25 mouse cellular contexts compared by ENCODE assay signal in the genomic region with DNA sequence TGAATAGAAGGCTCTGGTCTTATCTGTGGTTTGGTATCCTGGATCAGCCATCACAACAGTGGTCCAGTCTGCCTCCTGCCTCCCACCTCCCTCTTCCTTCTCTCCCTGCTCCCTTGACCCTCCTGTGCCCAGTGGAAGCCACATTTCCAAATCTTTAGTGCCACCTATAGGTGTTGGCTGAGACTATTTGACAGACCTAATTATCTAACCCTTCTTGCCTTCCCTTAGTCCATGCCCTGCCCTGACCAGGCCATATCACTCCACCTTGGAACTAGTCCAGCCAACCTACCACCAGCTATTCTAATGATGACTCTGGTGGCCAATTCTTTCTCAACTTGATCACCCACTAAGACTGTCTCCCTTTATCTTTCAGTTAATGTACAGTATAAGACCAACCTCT.
A peak's percentile ranks its signal among the peaks of the same experiment; 100 is the strongest.
DNase-seq lines count a peak whose midpoint lies in the region; ATAC-seq and TF ChIP-seq lines count a peak whose summit lies in the region.
"Had no signal": no experiment of that assay in that cellular context is flagged by ENCODE, and none has a peak within 500 bp of the region (broad histone marks: within the 10 kb centered on the region; RNA-seq: fewer than 3 reads in every experiment).

No protein-coding gene starts in this region.

- DNase-seq in cerebellum, adult 9-10 months, result peak; percentile 6
- DNase-seq in cerebellum, adult 11 months, result no peak
- DNase-seq in layer of hippocampus, adult 2 months (ENCODE audit: low spot score in 2 of 2), result no peak
- DNase-seq in layer of hippocampus, postnatal 25 days (ENCODE audit: extremely low spot score in 1 of 2, low spot score in 1 of 2), result no peak
- DNase-seq in midbrain, postnatal 0 days (ENCODE audit: low spot score), result no peak
- DNase-seq in midbrain, embryonic 11.5 days (ENCODE audit: low spot score, missing footprints), result no peak
- no peak for DNase-seq in yolk sac, embryonic 10.5 days (ENCODE audit: low spot score)
- DNase-seq: adrenal gland, adult 8-10 months; gastrocnemius, postnatal 14 days; heart, postnatal 4 days; kidney, adult 2 months; kidney, postnatal 25 days; liver, postnatal 0 days; right cerebral cortex, postnatal 14 days; spleen, adult 18-20 months; thymus, adult 2 months had no signal

- H3K9ac ChIP-seq in midbrain, postnatal 0 days (replicated peaks; ENCODE audit: low read length, poor library complexity, severe bottlenecking), result no peak overlapping the region
- no peak overlapping the region for H3K9ac ChIP-seq in midbrain, embryonic 11.5 days (ENCODE audit: low read length)
- no peak overlapping the region for H3K9ac ChIP-seq in stomach, embryonic 16.5 days (ENCODE audit: low read length)
- H3K9ac ChIP-seq: embryonic facial prominence, embryonic 13.5 days; heart, embryonic 15.5 days; liver, postnatal 0 days; neural tube, embryonic 12.5 days had no signal

- H3K9me3 ChIP-seq in midbrain, postnatal 0 days (ENCODE audit: low read length), result no peaks in the 10 kb centered on the region
- no peaks in the 10 kb centered on the region for H3K9me3 ChIP-seq in midbrain, embryonic 11.5 days (ENCODE audit: control insufficient read depth, low read length)
- no peaks in the 10 kb centered on the region for H3K9me3 ChIP-seq in stomach, embryonic 16.5 days (replicated peaks; ENCODE audit: control insufficient read depth, low read length)
- H3K9me3 ChIP-seq: embryonic facial prominence, embryonic 13.5 days; heart, embryonic 15.5 days; limb, embryonic 10.5 days; neural tube, embryonic 12.5 days had no signal

- no peak overlapping the region for H3K4me2 ChIP-seq in midbrain, postnatal 0 days (ENCODE audit: low read depth, low read length, poor library complexity, severe bottlenecking)
- no peak overlapping the region for H3K4me2 ChIP-seq in midbrain, embryonic 11.5 days
- no peak overlapping the region for H3K4me2 ChIP-seq in stomach, embryonic 16.5 days (ENCODE audit: low read depth, low read length)
- H3K4me2 ChIP-seq: embryonic facial prominence, embryonic 13.5 days; heart, embryonic 15.5 days; neural tube, embryonic 12.5 days had no signal

- no peak for ATAC-seq in midbrain, postnatal 0 days (ENCODE audit: low FRiP score)
- ATAC-seq in midbrain, embryonic 11.5 days (ENCODE audit: low FRiP score), result no peak
- ATAC-seq in stomach, embryonic 16.5 days (ENCODE audit: insufficient read depth, low FRiP score), result peak; percentile 33; the same call in 1 of the 2 replicates
- ATAC-seq: forebrain, embryonic 14.5 days; hindbrain, embryonic 16.5 days; liver, postnatal 0 days had no signal

- peak; percentile 46 for TF ChIP-seq CTCF in layer of hippocampus, adult 2 months (conservative IDR thresholded peaks at IDR 0.05)
- peak; percentile 48 for TF ChIP-seq CTCF in midbrain, postnatal 0 days (IDR thresholded peaks at IDR 0.05)

- H3K4me3 ChIP-seq in layer of hippocampus, adult 2 months, result no peak overlapping the region
- H3K4me3 ChIP-seq in midbrain, postnatal 0 days (ENCODE audit: low read depth, low read length), result no peak overlapping the region
- no peak overlapping the region for H3K4me3 ChIP-seq in midbrain, embryonic 11.5 days (ENCODE audit: low read depth, low read length)
- no peak overlapping the region for H3K4me3 ChIP-seq in stomach, embryonic 16.5 days (replicated peaks; ENCODE audit: low read length)
- H3K4me3 ChIP-seq: embryonic facial prominence, embryonic 13.5 days; heart, embryonic 15.5 days; left cerebral cortex, adult 2 months; limb, embryonic 10.5 days; megakaryocyte, embryonic 14.5 days; neural tube, embryonic 12.5 days had no signal

- no peaks in the 10 kb centered on the region for H3K4me1 ChIP-seq in midbrain, postnatal 0 days (ENCODE audit: insufficient read depth, low read length)
- H3K4me1 ChIP-seq in midbrain, embryonic 11.5 days (ENCODE audit: control insufficient read depth, insufficient read depth, low read length), result no peaks in the 10 kb centered on the region
- no peaks in the 10 kb centered on the region for H3K4me1 ChIP-seq in stomach, embryonic 16.5 days (ENCODE audit: control insufficient read depth, insufficient read depth, low read length)
- H3K4me1 ChIP-seq: embryonic facial prominence, embryonic 13.5 days; heart, embryonic 15.5 days; limb, embryonic 10.5 days; neural tube, embryonic 12.5 days had no signal

- H3K27me3 ChIP-seq in midbrain, postnatal 0 days (ENCODE audit: insufficient read depth, low read length), result no peaks in the 10 kb centered on the region
- H3K27me3 ChIP-seq in midbrain, embryonic 11.5 days (ENCODE audit: control insufficient read depth, insufficient read depth, low read length), result no peaks in the 10 kb centered on the region
- no peaks in the 10 kb centered on the region for H3K27me3 ChIP-seq in stomach, embryonic 16.5 days (ENCODE audit: control insufficient read depth, insufficient read depth, low read length)
- H3K27me3 ChIP-seq: embryonic facial prominence, embryonic 13.5 days; heart, embryonic 15.5 days; neural tube, embryonic 12.5 days had no signal

- no peaks in the 10 kb centered on the region for H3K36me3 ChIP-seq in midbrain, postnatal 0 days (ENCODE audit: insufficient read depth, low read length)
- no peaks in the 10 kb centered on the region for H3K36me3 ChIP-seq in midbrain, embryonic 11.5 days (ENCODE audit: control insufficient read depth, insufficient read depth, low read length)
- H3K36me3 ChIP-seq in stomach, embryonic 16.5 days (ENCODE audit: control insufficient read depth, insufficient read depth, low read length), result no peaks in the 10 kb centered on the region
- H3K36me3 ChIP-seq: embryonic facial prominence, embryonic 13.5 days; heart, embryonic 15.5 days; limb, embryonic 10.5 days; neural tube, embryonic 12.5 days had no signal

- H3K27ac ChIP-seq in layer of hippocampus, adult 2 months, result no peak overlapping the region
- no peak overlapping the region for H3K27ac ChIP-seq in midbrain, postnatal 0 days (ENCODE audit: low read depth, low read length)
- no peak overlapping the region for H3K27ac ChIP-seq in midbrain, embryonic 11.5 days (ENCODE audit: low read depth, low read length)
- no peak overlapping the region for H3K27ac ChIP-seq in stomach, embryonic 16.5 days (ENCODE audit: low read length)
- H3K27ac ChIP-seq: embryonic facial prominence, embryonic 13.5 days; heart, embryonic 15.5 days; left cerebral cortex, adult 2 months; limb, embryonic 10.5 days; neural tube, embryonic 12.5 days had no signal
